Mouse (Mus musculus) stomach, embryonic 16.5 days (tissue): ENCODE measurements at regions not wholly inside any gene's neighbourhood (a gene's known extent, or its start where the extent isn't known, plus 50 kb on each side); places are given as distances from the start of the nearest gene placed in this dataset.

Source experiments
- ATAC-seq: fragments of 200-750 bp; cut with Nextera tagmentation; 2 replicates; pipeline ENCODE4 v1.8.0; 2017; ENCODE audit warnings: moderate number of reproducible peaks, moderate TSS enrichment; ENCODE audit not compliant: insufficient read depth, low FRiP score
- H3K27ac ChIP-seq: fragments of 300-500 bp; sonication (generic); 2 replicates; pipeline ENCODE4 v1.5.1; 2014; ENCODE audit warnings: low read length
- H3K27me3 ChIP-seq: fragments of 300-500 bp; sonication (generic); 2 replicates; pipeline ENCODE4 v1.6.1; 2014; ENCODE audit warnings: low read length, control low read depth, mixed read lengths; ENCODE audit not compliant: control insufficient read depth, insufficient read depth
- H3K36me3 ChIP-seq: fragments of 300-500 bp; sonication (generic); 2 replicates; pipeline ENCODE4 v1.6.1; 2014; ENCODE audit warnings: low read length; ENCODE audit not compliant: control insufficient read depth, insufficient read depth
- H3K4me1 ChIP-seq: fragments of 300-500 bp; sonication (generic); 2 replicates; pipeline ENCODE4 v1.6.1; 2014; ENCODE audit warnings: low read length, control low read depth, mixed read lengths; ENCODE audit not compliant: control insufficient read depth, insufficient read depth
- H3K4me2 ChIP-seq: fragments of 300-500 bp; sonication (generic); 2 replicates; pipeline ENCODE4 v1.6.1; 2014; ENCODE audit warnings: low read depth, low read length, mixed read lengths
- H3K4me3 ChIP-seq: fragments of 300-500 bp; sonication (generic); replicated peaks from 2 replicates; pipeline ENCODE4 v1.5.1; 2014; ENCODE audit warnings: mild to moderate bottlenecking, low read length
- H3K9ac ChIP-seq: fragments of 300-500 bp; sonication (generic); 2 replicates; pipeline ENCODE4 v1.6.1; 2014; ENCODE audit warnings: low read length
- H3K9me3 ChIP-seq: fragments of 300-500 bp; sonication (generic); replicated peaks from 2 replicates; pipeline ENCODE4 v1.6.1; 2016; ENCODE audit warnings: low read length, control low read depth; ENCODE audit not compliant: control insufficient read depth
- WGBS: fragments of 180-500 bp; shearing (Covaris S2); extraction: QIAGEN DNeasy Blood & Tissue Kit; methylation state at CpG from one replicate; pipeline ENCODE4 v1.1.7; 2014; 5-methylcytosine and 5-hydroxymethylcytosine counted together

DNA sequence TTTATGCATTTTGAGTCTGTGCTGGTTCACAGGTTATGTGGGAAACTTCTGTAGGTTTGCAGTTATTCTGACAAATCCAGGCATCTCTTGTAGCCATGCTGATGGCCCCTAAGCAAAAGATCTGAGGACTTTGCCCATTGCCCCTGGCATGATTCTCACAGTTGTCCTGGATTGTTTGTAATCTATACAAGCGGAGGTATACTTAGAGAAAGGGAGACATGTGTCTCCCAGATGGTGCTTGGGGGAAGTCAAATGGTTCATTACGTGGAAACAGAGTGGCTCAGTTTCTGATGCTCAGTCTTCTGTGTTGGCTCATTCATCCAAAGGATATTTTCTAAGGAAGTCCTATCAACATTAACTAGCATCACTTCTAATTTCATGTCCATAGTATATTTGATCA lies 60.8 kb upstream of the Clec14a start:
- Histone ChIP-seq H3K4me1 (no peaks in the 10 kb centered on the region), H3K27me3 (no peaks in the 10 kb centered on the region), H3K36me3 (no peaks in the 10 kb centered on the region), H3K4me3 (no peak overlapping the region), H3K9me3 (no peaks in the 10 kb centered on the region), H3K9ac (no peak overlapping the region), H3K4me2 (no peak overlapping the region), H3K27ac (no peak overlapping the region)
- ATAC-seq, result no peak
- 84% methylated on average over 2 of the region's 2 CpGs for WGBS

DNA sequence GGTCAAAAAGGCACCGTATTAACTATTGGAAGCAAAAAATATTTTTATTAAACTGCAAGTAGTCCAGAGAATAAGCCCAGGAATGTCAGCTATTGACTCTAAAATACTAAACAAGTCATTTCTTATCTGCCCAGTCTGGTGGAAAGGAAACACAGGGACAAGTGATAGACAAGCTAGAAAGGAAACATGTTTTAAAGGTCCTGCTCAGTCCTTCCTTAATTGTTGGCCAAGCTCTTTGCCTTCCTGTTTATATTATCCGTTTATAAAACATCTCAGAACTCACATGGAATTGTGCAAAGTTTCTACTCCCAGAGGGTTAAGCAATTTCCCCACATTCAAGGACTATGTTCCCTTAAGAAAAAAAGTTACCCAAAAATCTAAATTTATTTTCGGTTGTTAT lies 54.9 kb upstream of the Clec14a start:
- Histone ChIP-seq H3K4me3 (no peak overlapping the region), H3K9ac (no peak overlapping the region), H3K36me3 (no peaks in the 10 kb centered on the region), H3K4me1 (no peaks in the 10 kb centered on the region), H3K4me2 (no peak overlapping the region), H3K9me3 (no peaks in the 10 kb centered on the region), H3K27ac (no peak overlapping the region), H3K27me3 (no peaks in the 10 kb centered on the region)
- 54% methylated on average over 3 of the region's 3 CpGs for WGBS
- no peak for ATAC-seq
